Mouse (Mus musculus) heart, adult 9 months (tissue): ENCODE results near the gene Slc15a1.

Experiments used
- DNase-seq, 2 experiments: peaks; one replicate each; pipeline ENCODE4 v3.0.0; 2022; ENCODE audit warnings: low spot score in 2 of 2

The Slc15a1 gene

DNA sequence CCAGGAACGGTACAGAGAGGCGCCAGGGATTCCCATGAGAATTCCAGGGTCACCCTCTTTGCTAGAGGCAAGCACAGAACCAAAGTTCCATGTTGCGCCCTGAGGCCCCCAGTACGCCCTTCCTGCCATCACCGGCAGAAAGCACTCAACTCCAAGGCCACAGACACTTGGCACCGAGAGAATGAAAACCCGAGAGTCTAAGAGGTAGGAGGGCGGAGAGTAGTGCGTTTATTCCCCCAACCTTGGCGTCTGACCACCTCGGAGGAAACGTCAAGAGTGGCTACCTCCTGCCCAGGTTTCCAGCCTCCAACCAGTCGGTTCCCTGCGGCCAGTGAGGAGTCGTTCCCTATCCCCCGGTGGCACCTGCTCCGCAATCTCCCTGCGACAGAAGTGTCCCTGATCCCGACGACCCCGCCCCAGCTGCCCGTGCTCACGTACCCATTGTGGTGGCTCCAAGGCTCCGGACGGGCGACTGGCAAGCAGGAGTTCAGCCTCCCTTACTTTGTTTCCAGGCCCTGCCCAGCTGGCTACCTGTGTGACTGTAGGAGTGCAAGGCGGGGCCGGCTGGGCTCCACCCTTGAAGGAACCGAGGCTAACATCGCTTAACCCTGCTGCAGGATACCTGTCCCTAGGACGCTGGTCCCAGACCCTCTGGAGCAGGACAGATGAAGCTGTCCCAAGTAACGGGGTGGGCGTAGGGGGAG lies at the start of gene Slc15a1:
Slc15a1 (minus strand) TSS at position 472 of the 704 bp plus-strand sequence.
- DNase-seq, result no peak

- no peak for DNase-seq
Measured at GRCm38 (mm10) chr14:121553785-121554184, 48.7 kb upstream of the Slc15a1 start.

DNA sequence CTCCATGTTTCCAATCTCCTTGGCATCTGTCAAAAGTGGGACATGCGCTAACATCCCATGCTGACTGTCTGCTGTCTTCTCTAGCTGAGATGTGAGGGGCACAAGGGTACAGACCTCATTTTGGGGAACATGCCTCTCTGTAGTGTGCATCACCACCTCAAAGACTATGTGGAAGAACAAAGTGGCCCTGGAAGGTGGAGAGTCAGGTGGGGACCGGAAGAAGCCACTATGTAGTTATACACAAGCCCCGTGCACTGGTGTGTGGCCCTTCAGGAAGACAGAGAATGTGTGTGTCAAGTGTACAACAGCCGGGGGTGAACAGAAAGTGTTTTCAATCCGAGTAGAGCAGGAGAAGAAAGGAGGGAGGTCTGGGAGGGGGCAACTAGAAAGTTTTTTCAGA lies 47.5 kb upstream of the Slc15a1 start:
- no peak for DNase-seq

DNA sequence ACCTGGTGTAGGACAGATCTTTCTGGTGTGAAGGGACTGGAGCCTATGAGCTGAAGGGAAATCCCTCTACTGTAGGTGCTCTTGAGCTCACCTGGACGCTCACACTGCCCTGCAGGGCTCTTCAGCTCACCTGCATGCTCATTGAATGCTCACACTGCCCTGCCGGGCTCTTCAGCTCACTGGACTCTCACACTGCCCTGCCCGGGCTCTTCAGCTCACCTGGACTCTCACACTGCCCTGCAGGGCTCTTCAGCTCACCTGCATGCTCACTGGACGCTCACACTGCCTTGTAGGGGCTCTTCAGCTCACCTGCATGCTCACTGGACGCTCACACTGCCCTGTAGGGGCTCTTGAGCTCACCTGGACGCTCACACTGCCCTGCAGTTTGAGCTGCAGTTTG lies 44.8 kb upstream of the Slc15a1 start:
- DNase-seq, result no peak

GRCm38 (mm10) chr14:121547745-121548144 lies 42.7 kb upstream of the Slc15a1 start:
- DNase-seq, result no peak

DNA sequence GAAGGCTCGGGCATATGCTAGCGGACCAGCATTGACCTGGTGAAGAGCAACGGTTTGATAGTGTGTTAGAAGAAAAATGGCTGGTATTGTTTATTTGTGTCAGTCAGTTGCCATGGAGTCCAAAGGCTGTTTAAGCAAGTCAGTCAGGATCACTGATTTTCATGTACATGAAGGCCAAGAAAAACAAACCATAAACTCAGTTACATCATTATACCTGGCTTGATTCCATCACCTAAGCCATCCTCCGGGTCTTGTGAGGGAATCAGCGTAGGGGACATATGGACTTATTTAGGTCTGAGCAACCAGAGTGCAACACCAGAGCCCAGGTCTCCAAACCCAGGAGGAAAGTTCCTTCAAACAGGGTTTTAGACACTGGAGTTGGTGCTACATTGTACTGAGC lies 41.6 kb upstream of the Slc15a1 start:
- DNase-seq, result no peak

- no peak for DNase-seq
Measured at GRCm38 (mm10) chr14:121545551-121546331, 40.7 kb upstream of the Slc15a1 start.

DNA sequence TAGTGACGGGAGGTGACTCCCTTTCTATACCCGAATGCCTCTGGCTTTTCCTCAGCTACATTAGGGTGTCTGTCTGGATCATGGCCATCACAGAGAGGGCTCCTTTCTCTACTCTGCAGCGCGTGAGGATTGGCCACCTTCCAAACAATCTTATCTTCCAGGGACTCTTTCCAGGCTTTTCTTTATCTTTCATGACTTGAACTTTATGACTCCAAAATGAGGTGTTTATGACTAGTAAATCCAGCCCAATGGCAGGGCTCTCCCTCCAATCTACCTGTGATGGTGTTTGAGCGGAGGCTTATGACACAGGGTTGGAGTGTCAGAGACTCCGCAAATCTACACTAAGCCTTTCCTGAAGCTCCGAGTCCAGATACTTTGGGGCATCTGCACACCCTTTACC lies 36.2 kb upstream of the Slc15a1 start:
- no peak for DNase-seq

DNA sequence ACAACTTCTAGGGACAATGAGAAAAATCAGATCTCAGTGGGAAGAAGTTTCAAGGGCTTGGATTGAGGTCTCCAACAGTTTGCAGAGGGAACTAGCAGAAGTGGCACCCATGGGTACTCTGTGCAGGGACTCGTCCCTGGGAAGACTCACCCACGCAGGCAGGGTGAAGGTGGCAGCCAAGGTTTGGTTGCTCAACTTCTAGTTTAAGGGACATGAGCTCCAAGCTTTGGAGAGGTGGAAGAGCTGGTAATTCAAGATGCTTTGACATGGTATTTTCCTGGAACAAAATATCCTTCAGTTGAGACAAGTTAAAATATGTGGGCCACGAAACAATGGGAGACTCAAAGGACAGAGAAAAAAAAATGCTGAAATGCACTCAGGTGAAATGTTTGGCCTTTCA lies 29.4 kb upstream of the Slc15a1 start:
- DNase-seq, result no peak

- DNase-seq, result no peak
Measured at GRCm38 (mm10) chr14:121530853-121531252, 25.8 kb upstream of the Slc15a1 start.

- DNase-seq, result no peak
Measured at GRCm38 (mm10) chr14:121527883-121528282, 22.8 kb upstream of the Slc15a1 start.

GRCm38 (mm10) chr14:121527201-121527600 lies 22.1 kb upstream of the Slc15a1 start:
- DNase-seq, result no peak

DNA sequence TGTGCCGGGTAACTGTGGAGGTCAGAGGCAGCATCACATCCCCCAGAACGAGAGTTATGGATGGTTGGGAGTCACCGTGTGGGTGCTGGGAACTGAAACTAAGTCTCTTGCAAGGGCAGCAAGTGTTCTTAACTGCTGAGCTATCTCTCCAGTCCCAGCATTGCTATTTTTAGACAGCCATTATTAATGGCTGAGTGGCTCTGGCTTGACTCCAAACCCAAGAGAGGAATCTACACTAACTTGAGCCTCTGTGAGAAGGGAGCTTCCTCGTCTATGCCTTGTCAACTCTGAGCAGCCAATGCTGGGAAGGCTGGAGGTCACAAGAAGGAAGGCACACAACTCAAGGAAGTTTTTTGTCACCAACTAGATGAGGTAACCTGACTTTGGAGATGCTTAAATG lies 16.7 kb upstream of the Slc15a1 start:
- DNase-seq, result peak; percentile 19 to 42

DNA sequence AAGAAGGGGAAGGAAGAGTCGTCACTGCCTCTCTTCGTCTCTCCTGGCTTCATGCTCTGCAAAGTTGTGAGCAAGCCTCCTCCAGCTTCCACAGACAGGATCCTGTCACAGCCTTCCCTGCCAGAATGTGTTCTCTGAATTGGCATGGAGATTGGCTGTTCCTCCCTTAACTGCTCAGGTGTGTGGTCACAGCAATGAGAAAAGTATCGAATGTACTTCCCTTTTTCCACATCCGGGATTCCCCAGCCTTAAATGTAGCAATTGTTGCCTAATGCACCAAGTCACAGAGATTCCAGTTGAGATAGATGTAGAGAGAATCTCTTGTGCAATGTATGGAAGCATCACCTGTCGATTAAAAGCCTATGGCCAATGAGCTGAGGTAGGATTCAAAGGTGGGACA lies 11.8 kb upstream of the Slc15a1 start:
- no peak for DNase-seq

DNA sequence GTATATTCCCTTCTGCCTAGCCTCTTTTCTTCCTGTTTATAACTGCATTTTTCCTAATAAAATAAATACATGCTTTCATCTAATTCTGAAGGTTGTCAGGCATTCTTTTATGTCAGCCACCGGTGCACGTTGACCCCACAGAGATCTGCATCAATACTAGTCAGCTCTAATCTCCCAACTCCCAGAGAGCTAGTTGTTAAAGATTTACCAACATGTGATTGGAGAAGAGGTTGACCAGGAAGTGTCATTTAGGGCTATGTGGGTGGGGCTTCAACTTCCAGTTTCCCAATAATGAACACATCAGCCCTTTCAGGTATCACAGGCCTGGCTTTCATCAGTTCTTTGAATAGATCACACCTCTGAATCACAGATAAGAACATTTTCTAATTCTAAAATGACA lies 3.9 kb upstream of the Slc15a1 start:
- DNase-seq, result no peak

DNA sequence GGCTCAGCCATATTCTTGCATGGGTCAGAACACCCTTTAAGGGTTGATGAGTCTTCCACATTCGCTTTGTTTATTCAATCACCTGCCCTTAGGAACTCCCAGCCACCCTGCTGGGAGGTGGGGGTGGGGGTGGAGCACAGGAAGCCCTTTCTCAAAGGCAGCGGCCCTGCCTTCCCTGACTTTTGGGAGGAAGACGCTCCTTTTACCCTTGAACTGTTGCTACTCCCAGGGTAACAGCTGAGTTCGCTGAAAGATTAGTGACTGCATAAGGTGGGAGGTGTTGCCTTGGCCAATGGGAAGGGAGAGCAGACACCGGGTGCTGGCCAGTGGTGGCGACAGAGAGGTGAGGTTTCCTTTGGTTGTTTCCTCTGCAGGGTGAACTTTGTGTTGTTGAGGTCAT lies 1.3 kb upstream of the Slc15a1 start:
- DNase-seq, result no peak

- DNase-seq, result no peak
Measured at GRCm38 (mm10) chr14:121505485-121505860, 421 bp upstream of the Slc15a1 start.

DNA sequence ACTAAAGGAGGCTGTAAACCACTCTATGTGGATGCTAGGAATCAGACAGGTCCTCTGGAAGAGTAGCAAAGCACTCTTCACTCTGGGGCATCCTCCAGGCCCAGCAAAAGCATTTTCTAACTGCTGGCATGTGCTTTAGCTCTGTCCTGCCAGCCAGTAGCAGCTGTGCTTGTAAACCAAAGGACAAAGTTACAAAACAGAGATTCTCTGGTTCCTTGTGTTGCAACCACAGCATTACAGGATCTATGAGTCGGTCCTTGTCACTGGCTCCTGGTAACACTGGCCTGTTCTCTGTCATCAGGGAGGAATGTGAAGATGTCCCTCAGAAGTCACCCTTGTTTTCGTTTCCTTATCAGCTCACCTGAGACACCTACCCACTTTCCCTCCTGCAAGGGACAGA lies 4.5 kb downstream of the Slc15a1 start:
- DNase-seq, result no peak

DNA sequence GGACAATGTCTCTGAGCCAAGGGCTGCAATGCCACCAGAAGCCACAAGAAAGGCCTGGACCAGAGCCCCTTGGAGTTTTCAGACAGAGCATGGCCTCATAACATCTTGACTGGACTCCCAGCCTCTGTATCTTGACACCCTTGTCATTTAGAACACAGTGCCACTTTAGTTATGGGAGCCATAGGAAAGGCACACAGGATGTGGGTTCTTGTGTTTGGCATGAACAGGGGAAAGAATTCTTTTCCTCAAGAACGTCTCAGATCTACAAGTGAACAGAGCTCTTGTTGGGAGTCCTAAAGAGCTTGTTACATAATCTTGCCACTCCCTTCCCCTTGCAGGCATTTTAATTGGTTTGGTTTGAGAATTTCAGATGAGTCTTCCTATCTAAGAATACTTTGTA lies 5.3 kb downstream of the Slc15a1 start:
- DNase-seq, result no peak

DNA sequence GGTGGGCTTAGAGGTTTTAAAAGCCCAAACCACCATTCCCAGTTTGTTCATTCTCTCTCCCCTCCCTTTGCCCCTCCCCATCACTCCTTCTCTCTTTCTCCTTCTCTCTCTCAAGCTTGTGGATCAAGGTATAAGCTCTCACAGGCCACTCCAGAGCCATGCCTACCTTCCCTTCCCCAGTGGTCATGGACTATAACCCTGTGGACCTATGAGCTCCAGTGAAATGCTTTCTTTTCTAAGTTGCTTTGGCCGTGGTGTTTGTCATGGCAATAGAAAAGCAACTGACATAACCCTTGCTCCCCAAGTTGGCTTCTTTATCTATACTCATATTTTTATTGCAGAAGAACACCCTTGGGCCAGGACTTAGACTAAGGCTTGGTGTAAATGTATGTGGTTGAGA lies 7.3 kb downstream of the Slc15a1 start:
- no peak for DNase-seq

DNA sequence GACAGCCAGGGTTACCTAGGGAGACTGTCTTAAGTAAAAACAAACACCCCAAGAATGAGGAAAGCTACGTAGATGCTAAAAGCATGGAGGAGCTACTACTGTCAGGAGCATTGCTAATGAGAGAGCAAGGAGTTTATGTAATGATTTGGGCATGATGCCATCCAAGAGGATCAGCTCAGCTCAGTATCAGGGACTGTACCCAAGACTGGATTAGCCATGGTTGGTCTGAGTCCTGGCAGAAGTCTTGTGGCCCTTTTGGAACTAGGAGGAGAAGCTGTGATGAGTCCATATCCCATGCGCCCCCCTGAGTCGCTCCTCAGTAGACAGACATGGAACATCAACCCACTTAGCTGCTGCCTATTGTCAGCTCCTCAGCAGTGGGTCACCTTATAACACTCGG lies 9.3 kb downstream of the Slc15a1 start:
- DNase-seq, result no peak

DNA sequence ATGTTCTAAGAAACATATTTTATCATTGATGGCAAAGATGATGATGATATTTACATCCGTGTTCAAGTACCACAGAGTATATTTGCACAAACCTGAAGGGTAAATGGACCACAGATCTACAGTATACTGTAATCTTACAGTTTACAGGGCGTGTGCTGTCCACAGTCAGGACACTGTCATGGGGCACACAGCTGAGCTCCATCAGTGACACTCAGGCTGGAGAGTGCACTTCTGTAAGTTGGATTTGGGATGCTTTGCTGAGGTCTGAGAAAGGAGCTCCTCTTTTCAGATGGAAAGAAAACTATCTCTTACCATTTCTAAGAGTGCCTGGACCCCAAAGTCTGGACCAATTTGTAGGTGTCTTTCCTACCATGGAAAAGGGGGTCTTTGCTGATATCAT lies 9.9 kb downstream of the Slc15a1 start:
- DNase-seq, result no peak

GRCm38 (mm10) chr14:121494238-121494637 lies 10.8 kb downstream of the Slc15a1 start:
- no peak for DNase-seq

DNA sequence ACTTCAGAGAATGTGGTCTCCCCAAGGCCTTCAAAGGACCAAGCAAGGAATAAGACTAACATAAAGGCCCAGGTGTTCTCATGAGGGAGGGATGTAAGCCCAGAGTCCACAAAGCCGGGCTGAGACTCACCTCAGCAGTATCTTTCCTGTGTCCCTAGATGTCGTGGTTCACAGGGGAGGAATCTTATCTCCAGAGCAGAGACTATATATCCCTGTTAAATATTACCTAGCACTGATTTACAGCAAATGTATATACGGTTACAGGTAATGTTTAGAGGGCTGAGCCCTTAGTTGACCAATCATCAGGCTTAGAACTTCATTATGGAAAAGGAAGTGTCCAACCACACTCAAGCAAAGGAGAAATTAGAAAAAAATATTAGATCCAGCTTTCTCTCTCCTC lies 11.3 kb downstream of the Slc15a1 start:
- no peak for DNase-seq
